Mouse (Mus musculus) ovary, postnatal 10 days (tissue): ENCODE results near the gene Hspb2.

Experiments used
- DNase-seq: peaks from one replicate; pipeline ENCODE4 v3.0.0; 2022; ENCODE audit warnings: low spot score

Gene Hspb2

GRCm38 (mm10) chr9:50752054-50752602 lies at the start of gene Hspb2:
Gene Hspb2 (minus strand): TSS chr9:50752354.
- no peak for DNase-seq

GRCm38 (mm10) chr9:50800985-50801384 lies 48.8 kb upstream of the Hspb2 start:
- no peak for DNase-seq

DNA sequence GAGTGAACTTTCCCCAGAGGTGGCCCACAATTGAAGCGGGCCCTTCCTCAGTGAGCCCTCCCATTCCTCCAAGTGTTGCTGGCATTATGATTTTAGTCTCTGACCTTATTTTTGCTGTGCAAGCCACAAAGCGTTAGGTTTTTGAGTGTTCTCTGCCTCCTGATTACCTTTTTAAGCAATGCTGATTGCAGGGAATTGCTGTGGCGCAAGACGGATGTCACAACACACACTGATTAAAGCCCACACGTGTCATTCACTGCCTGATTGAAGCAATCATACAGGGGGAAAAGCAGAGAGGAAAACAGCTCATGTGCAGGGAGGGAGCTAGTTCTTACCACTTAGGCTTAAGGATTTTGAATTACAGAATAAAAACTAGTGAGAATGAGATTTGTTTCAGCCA lies 46.2 kb upstream of the Hspb2 start:
- DNase-seq: no peak

DNA sequence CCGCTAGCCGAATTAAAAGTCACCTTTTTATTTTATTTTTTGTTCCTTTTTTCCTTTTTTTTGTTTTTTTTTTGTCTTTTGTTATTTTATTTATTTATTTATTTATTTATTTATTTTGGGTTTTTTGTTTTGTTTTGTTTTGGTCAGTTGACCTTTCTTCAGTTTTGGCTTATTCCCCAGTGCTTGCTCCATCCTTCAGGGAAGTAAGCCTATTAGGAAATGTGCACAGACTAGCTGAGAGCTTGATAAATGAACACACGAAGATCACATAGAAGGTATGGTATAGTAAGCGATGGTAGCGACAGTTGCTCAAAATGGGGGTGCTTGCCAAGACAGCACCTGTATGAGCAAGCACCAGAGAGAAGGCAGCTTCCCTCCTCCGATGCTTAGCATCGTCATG lies 45.5 kb upstream of the Hspb2 start:
- DNase-seq: no peak

GRCm38 (mm10) chr9:50796776-50797175 lies 44.6 kb upstream of the Hspb2 start:
- DNase-seq: no peak

DNA sequence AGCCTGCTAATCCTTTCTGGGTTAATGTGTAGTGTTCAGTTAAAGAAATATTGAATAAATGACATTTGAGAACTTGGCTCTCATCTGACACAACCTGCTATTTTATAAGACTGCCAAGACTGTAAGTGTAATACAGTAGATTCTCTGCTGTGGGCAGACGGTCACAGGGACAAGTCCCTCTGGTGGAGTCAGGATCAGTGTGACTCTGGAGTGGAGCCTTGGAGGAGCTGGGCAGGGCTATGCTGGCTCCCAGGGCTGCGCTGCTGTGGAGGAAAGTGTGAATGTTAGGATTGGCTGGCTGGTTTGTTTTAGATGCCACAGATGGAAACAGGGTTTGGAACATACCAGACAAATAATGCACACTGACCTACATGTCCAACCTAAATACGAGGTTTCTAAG lies 43.1 kb upstream of the Hspb2 start:
- DNase-seq: no peak

- DNase-seq: no peak
These were observed 30.0 kb upstream of the Hspb2 start for GRCm38 (mm10) chr9:50782155-50782554.

GRCm38 (mm10) chr9:50776162-50776760 lies 24.1 kb upstream of the Hspb2 start:
- no peak for DNase-seq

DNA sequence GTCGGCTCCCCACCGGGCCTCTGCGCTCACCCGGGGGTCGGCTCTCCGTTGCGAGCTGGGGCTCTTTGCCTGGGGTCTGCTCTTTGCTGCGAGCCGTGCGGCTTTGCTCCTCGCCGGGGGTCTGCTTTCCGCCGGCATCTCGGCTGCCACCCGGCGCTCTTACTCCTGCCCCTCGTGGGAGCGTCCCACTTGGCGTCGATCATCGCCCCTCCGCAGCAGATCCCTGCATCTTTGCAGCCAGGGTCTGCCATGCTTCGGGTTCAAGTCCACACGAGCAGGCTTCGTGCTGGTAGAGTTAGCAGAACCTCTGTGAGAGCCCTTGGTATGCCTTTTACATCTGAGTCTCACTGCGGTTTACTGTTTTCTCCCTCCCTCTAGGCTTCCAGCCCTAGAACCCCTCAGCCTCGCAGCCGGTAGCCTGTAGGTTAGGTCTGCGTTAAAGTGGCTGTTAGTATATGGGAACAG lies 23.5 kb upstream of the Hspb2 start:
- no peak for DNase-seq

DNA sequence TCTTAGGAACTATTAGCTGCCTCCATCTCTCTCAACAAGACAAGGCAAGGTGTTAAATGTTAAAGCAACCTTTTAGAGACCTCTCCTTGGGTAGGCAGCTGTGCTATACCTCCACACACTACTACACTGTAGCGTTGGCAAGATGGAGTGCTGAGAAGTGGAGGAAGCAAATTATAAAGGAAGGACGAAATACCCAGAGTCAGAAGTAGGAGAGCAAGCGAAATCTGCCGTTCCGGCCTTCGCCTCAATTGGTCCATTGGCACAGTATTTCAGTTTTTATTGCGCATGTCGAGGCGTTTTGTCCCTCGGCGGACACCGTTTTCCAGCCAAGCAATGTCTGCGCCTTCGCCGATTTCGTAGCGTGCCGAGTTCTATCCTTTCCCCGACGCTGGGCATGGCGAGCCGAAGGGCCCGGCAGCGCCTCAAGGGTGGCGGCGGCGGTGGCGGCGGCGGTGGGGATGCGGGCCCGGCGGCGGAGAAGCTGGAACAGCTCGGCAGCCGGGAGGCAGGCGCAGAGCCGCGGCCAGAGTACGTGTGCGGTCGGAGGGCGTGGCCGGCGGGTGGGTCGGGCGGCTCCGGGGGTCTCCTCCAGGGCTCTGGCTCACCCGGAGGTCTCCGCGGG lies 22.9 kb upstream of the Hspb2 start, which contains the start of the genes Alg9 and 1110032A03Rik:
Gene Alg9 (plus strand): TSS at position 29 of the 622 bp plus-strand sequence.
Gene 1110032A03Rik (minus strand): TSS at position 530 of the 622 bp plus-strand sequence.
- peak; percentile 93 for DNase-seq

DNA sequence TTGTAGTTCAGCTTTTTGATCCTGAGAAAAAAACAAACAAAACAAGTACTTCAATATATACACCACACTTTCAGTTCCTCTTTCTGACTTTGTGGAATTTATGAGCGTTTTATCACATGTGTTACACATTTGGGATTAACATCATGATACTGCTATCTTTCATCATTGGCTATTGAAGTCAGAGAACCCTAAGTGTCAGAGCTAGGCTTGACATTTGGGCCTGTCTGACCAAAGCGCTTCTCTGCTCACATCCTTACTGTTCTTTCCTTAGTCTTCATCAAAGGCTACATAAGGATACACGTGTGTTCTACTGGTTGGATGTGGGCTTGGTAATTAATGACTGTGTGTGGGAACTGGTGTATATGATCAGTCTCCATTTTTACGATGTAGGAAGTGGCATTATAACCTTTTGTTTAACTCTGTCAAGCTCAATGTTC lies 21.9 kb upstream of the Hspb2 start:
- DNase-seq: no peak

DNA sequence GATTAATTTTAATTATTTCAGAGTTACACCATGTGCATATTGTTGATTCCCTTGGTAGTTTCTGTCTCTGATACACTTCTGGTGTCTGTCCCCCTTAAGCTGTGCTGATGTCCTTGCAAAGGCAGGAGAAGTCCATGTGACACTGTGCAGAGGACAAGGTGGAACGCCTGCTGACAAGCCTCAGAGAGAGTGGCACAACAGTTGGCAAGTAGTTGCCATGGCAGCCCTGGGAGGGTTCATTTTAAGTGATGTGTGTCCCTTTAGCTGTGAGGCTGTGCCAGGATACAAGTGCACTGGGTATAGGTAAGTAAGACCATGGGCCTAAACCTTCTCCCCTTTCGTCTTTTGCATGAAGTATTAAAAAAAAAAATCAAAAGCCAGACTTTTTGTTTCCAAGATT lies 17.9 kb upstream of the Hspb2 start:
- DNase-seq: no peak

DNA sequence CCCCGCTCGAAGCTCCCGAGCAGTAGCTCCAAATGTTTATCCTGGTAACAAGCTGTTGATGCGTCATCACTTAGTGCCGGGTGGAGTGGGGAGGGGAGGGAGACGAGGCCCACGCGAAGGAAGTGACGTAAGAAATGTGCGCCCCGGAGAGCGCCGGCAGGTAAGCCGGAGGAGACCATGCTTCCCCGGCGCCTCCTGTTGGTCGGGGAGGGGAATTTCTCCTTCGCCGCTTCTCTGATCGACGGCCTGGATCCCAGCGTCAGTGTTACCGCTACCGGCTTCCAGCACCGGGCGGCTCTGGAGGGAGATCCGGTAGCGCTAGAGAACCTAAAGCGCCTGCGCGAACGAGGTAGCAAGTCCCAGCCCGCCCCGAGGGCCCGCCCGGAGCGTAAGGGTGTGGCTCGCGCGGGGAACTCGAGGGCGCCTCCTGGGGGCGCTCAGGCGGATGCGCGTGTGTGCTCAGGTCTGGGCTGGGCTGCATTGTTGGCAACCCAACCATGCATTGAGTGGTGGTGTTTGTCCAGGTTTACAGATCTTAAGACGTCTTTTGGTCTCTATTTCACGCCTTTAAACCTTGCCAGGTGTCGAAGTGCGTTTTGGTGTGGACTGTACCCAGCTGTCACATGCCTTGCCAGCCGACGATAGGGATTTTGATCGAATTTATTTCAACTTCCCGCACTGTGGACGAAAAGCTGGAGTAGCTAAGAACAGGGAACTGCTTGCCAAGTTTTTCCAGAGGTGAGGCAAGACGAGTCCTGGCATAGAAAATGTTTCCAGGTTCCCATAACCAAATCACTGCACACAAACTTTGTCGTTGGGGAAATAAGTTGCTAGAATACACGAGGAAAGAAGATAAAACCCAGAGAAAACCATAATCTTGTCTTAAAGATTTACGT lies 16.2 kb upstream of the Hspb2 start, which contains the start of gene Fdxacb1:
Gene Fdxacb1 (plus strand): TSS at position 130 of the 896 bp plus-strand sequence.
- peak; percentile 88 for DNase-seq

- no peak for DNase-seq
These were observed 15.5 kb upstream of the Hspb2 start for GRCm38 (mm10) chr9:50767531-50768106.

DNA sequence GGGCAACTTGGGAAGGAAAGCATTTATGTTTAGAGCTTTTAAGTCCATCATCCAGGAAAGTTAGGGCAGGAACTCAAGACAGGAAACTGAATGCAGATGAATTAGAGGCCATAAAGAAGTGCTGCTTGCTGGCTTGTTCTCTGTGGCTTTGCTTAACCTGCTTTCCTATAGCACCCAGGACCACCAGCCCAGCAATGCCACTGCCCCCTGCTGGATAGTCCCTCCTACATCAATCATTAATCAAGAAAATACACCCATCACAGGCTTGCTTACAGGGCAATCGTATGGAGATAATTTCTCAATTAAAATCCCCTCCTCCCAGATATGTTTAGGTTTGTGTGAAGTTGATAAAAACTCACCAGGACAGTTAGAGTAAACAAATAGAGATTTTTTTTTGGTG lies 11.2 kb upstream of the Hspb2 start:
- no peak for DNase-seq

- DNase-seq: no peak
These were observed 9.5 kb upstream of the Hspb2 start for GRCm38 (mm10) chr9:50761520-50762243.

- no peak for DNase-seq
These were observed 4.6 kb upstream of the Hspb2 start for GRCm38 (mm10) chr9:50756711-50757110.

GRCm38 (mm10) chr9:50753947-50754346 lies 1.8 kb upstream of the Hspb2 start:
- no peak for DNase-seq

- peak; percentile 46 for DNase-seq
These were observed 846 bp upstream of the Hspb2 start for GRCm38 (mm10) chr9:50752784-50753615.

DNA sequence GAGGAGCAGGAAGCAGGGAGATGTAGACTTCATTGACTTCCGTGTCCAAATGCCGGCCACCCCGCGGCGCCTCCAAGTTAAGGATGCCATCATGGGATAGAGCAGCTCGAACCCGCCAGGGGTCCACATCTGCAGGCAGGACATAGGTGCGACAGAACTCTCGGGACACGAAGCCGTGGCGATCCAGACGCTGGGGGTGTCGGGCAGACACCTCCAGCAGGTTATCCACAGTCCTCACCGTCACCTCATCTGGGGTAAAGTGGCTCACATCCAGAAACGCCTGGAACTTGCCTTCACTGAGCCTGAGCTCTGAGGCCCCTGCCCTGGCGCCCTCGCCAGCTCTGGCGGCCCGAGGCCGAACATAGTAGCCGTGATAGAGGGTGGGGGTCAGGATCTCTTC lies 831 bp downstream of the Hspb2 start, which contains the start of gene Cryab:
Gene Cryab (plus strand): TSS at position 3 of the 400 bp plus-strand sequence.
- DNase-seq: no peak
